ENCODE assay signal across 14 mouse cellular contexts in genomic region chr9:95189218-95189605, GRCm38 (mm10).
A peak's percentile ranks its signal among the peaks of the same experiment; 100 is the strongest.
DNase-seq lines count a peak whose midpoint lies in the region; ATAC-seq and TF ChIP-seq lines count a peak whose summit lies in the region.
"Had no signal": no experiment of that assay in that cellular context is flagged by ENCODE, and none has a peak within 500 bp of the region (broad histone marks: within the 10 kb centered on the region; RNA-seq: fewer than 3 reads in every experiment).

No protein-coding gene starts in this region.

- ATAC-seq in embryonic facial prominence, embryonic 13.5 days (ENCODE audit: insufficient number of reproducible peaks, insufficient read depth, low FRiP score, low TSS enrichment, low read depth): no peak
- ATAC-seq in limb, embryonic 15.5 days (ENCODE audit: insufficient number of reproducible peaks, low FRiP score, low TSS enrichment, low read depth): no peak
- ATAC-seq: forebrain, embryonic 16.5 days had no signal

- H3K9ac ChIP-seq in embryonic facial prominence, embryonic 13.5 days: no peak overlapping the region
- no peak overlapping the region for H3K9ac ChIP-seq in limb, embryonic 15.5 days
- H3K9ac ChIP-seq: hindbrain, embryonic 15.5 days; midbrain, embryonic 12.5 days had no signal

- H3K4me2 ChIP-seq in embryonic facial prominence, embryonic 13.5 days: no peak overlapping the region
- H3K4me2 ChIP-seq in limb, embryonic 15.5 days: no peak overlapping the region
- H3K4me2 ChIP-seq: hindbrain, embryonic 15.5 days; midbrain, embryonic 12.5 days had no signal

- no peaks in the 10 kb centered on the region for H3K9me3 ChIP-seq in embryonic facial prominence, embryonic 13.5 days
- H3K9me3 ChIP-seq in embryonic facial prominence, embryonic 10.5 days: no peaks in the 10 kb centered on the region
- no peaks in the 10 kb centered on the region for H3K9me3 ChIP-seq in limb, embryonic 15.5 days
- H3K9me3 ChIP-seq in limb, embryonic 10.5 days (replicated peaks): no peaks in the 10 kb centered on the region
- H3K9me3 ChIP-seq: hindbrain, embryonic 15.5 days had no signal

- no peak for DNase-seq in embryonic facial prominence, embryonic 10.5 days (ENCODE audit: low spot score)
- no peak for DNase-seq in limb, embryonic 10.5 days (ENCODE audit: low spot score)
- peak; percentile 51 for DNase-seq in brain, adult 2 months (ENCODE audit: low read depth, low spot score)
- DNase-seq in spleen, adult 12 weeks (ENCODE audit: low spot score): no peak
- DNase-seq: adrenal gland, adult 8-10 months; B cell, adult 2 months; right cerebral cortex, postnatal 25 days had no signal

- peak overlapping the region; percentile 28; the same call in 1 of the 2 replicates for H3K27ac ChIP-seq in embryonic facial prominence, embryonic 13.5 days
- no peak overlapping the region for H3K27ac ChIP-seq in embryonic facial prominence, embryonic 10.5 days (replicated peaks)
- 0 out of 2 replicates have a peak overlapping the region, but pooled peaks have one; percentile 54 for H3K27ac ChIP-seq in limb, embryonic 15.5 days
- H3K27ac ChIP-seq in limb, embryonic 10.5 days: no peak overlapping the region
- peak overlapping the region; percentile 77 for H3K27ac ChIP-seq in embryonic fibroblast, embryonic 13.5 days (ENCODE audit: insufficient read depth, low read length)
- H3K27ac ChIP-seq: hindbrain, embryonic 15.5 days; macrophage; midbrain, embryonic 12.5 days had no signal

- H3K4me3 ChIP-seq in embryonic facial prominence, embryonic 13.5 days: no peak overlapping the region
- no peak overlapping the region for H3K4me3 ChIP-seq in embryonic facial prominence, embryonic 10.5 days
- H3K4me3 ChIP-seq in limb, embryonic 15.5 days: no peak overlapping the region
- no peak overlapping the region for H3K4me3 ChIP-seq in limb, embryonic 10.5 days
- no peak overlapping the region for H3K4me3 ChIP-seq in embryonic fibroblast, embryonic 13.5 days (ENCODE audit: insufficient read depth, low read length)
- H3K4me3 ChIP-seq: hindbrain, embryonic 15.5 days; midbrain, embryonic 12.5 days had no signal

- TF ChIP-seq POLR2A in embryonic fibroblast, embryonic 13.5 days (IDR thresholded peaks at IDR 0.05; ENCODE audit: low read depth, low read length): no peak

- no peak for TF ChIP-seq CTCF in embryonic fibroblast, embryonic 13.5 days (IDR thresholded peaks at IDR 0.05; ENCODE audit: borderline replicate concordance, insufficient read depth, low read length)

- no peaks in the 10 kb centered on the region for H3K27me3 ChIP-seq in embryonic facial prominence, embryonic 13.5 days
- H3K27me3 ChIP-seq in embryonic facial prominence, embryonic 10.5 days (replicated peaks; ENCODE audit: low read depth, poor library complexity, severe bottlenecking): no peaks in the 10 kb centered on the region
- H3K27me3 ChIP-seq in limb, embryonic 15.5 days: no peaks in the 10 kb centered on the region
- no peaks in the 10 kb centered on the region for H3K27me3 ChIP-seq in limb, embryonic 10.5 days (ENCODE audit: low read depth, poor library complexity, severe bottlenecking)
- H3K27me3 ChIP-seq: hindbrain, embryonic 15.5 days; midbrain, embryonic 12.5 days had no signal

- peaks cover 37% of the 10 kb centered on the region for H3K4me1 ChIP-seq in embryonic facial prominence, embryonic 13.5 days
- H3K4me1 ChIP-seq in embryonic facial prominence, embryonic 10.5 days: peaks cover 22% of the 10 kb centered on the region
- peaks cover 38% of the 10 kb centered on the region for H3K4me1 ChIP-seq in limb, embryonic 15.5 days
- peaks cover 12% of the 10 kb centered on the region for H3K4me1 ChIP-seq in limb, embryonic 10.5 days
- H3K4me1 ChIP-seq in embryonic fibroblast, embryonic 13.5 days (ENCODE audit: control insufficient read depth, insufficient read depth, low read length): peaks cover 24% of the 10 kb centered on the region
- H3K4me1 ChIP-seq: hindbrain, embryonic 15.5 days; midbrain, embryonic 12.5 days had no signal

- no peaks in the 10 kb centered on the region for H3K36me3 ChIP-seq in embryonic facial prominence, embryonic 13.5 days
- no peaks in the 10 kb centered on the region for H3K36me3 ChIP-seq in embryonic facial prominence, embryonic 10.5 days (replicated peaks)
- no peaks in the 10 kb centered on the region for H3K36me3 ChIP-seq in limb, embryonic 15.5 days
- H3K36me3 ChIP-seq in limb, embryonic 10.5 days: no peaks in the 10 kb centered on the region
- H3K36me3 ChIP-seq: hindbrain, embryonic 15.5 days; midbrain, embryonic 12.5 days had no signal

- 78% methylated on average over 4 of the region's 4 CpGs for WGBS in embryonic facial prominence, embryonic 13.5 days
- 78% methylated on average over 4 of the region's 4 CpGs for WGBS in embryonic facial prominence, embryonic 10.5 days
- 83% methylated on average over 4 of the region's 4 CpGs for WGBS in limb, embryonic 15.5 days
- 87% methylated on average over 4 of the region's 4 CpGs for WGBS in limb, embryonic 10.5 days

Comparison
In these comparisons a context has a peak if more than half of its experiments do, and no peak if none do; other contexts are left out.
1. H3K27ac ChIP-seq: peak in embryonic facial prominence, embryonic 13.5 days (single experiment), limb, embryonic 15.5 days (single experiment) and embryonic fibroblast, embryonic 13.5 days (single experiment); none in embryonic facial prominence, embryonic 10.5 days (single experiment) and limb, embryonic 10.5 days (single experiment).